Mouse (Mus musculus) urinary bladder, postnatal 10 days (tissue): ENCODE measurements around the gene Nfkbie.

Experiments
- DNase-seq: peaks from one replicate; pipeline ENCODE4 v3.0.0; 2022; ENCODE audit warnings: low spot score

The Nfkbie gene

DNA sequence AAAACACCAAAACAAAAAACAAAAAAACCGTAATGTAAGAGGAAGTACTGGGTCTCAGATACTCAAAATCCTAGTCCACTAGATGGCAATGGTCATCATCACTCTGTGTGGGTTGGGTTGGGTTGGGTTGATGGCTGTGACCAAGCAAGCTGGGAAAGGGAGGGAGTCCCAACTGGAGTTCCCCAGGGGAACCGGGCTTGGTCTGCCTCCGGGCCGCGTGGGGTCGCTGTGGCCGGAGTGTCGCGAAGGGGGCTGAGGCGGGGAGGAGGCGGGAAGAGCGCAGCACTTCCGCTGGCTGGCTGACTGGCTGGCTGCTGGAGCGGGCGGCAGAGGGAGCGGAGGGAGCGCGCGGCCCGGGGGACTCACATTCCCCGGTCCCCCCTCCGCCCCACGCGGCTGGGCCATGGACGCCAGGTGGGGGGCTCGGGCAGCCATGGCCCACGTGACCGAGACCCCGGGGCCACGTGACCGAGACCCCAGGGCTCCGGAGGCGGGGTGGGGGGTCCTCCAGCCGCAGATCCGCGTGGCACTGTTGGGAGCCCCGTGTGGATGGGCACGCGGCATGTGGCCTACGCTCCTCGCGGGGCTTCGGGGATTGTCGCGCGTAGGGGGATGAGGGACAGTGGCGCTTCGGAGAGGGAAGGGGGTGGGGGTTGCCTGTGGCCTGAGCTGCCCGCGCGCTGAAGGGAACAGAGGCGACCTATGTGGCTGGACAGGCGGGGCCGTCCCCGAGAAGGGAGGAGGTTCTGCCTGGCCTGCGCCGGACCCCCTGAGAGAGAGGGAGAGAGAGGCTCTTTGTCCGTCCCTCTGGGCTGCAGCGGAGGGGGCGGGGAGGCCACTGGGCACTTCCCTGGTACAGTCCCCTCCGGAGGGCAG, 8.4 kb downstream of the Nfkbie start, which contains the start of gene Slc35b2:
TSS of gene Slc35b2 (plus strand) at position 220 of the 876 bp plus-strand sequence.
- peak; percentile 84 for DNase-seq

DNA sequence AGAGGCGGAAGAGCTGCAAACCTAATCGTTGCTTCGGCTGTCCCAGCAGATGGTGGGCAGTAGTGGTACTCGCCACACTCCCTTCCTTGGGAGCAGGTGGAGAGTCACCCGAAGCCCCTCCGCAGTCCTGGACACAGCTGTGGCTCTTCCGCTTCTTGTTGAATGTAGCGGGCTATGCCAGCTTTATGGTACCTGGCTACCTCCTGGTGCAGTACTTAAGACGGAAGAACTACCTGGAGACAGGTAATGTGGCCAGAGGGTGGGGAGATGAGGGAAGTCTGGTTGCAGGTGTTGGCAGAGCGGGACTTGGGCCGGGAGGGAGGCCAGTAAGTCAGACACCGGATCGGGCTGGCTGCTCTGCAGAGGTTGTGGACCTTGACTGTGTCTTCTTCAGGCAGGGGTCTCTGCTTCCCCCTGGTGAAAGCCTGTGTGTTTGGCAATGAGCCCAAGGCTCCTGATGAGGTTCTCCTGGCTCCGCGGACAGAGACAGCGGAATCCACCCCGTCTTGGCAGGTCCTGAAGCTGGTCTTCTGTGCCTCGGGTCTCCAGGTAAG, 9.1 kb downstream of the Nfkbie start:
- no peak for DNase-seq

DNA sequence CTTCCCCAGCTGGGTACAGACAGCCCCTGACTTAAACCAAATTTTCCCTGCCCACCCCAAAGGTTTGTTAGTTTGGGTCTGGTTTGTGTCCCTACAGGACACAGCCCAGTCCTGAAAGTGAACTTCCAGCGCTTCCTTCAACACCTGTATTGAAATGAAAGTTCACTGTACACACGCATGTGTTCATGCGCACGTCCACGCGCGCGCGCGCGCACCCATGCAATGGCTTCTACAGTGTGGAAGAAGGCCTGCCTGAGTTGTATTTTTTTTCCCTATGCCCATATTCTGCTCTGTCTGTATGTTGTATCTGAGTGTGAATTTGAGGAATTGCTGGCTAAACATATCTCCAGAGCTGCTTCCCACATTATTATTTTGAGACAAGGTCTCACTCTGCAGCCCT, 9.6 kb downstream of the Nfkbie start:
- no peak for DNase-seq

DNA sequence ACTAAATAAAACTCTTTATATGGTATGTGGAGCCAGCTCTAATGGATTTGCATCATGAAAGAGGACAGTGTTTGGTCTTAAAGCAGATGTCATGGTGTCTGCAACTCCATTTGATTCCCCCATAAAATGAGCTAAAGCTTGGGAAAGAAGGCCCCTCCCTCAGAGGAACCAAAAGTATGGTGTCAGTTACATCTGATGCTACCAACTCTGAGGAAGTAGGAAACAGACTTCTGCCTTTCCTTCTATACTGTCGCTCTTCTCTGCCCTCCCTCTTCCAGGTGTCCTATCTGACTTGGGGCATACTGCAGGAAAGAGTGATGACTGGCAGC, 10.5 kb downstream of the Nfkbie start:
- no peak for DNase-seq

DNA sequence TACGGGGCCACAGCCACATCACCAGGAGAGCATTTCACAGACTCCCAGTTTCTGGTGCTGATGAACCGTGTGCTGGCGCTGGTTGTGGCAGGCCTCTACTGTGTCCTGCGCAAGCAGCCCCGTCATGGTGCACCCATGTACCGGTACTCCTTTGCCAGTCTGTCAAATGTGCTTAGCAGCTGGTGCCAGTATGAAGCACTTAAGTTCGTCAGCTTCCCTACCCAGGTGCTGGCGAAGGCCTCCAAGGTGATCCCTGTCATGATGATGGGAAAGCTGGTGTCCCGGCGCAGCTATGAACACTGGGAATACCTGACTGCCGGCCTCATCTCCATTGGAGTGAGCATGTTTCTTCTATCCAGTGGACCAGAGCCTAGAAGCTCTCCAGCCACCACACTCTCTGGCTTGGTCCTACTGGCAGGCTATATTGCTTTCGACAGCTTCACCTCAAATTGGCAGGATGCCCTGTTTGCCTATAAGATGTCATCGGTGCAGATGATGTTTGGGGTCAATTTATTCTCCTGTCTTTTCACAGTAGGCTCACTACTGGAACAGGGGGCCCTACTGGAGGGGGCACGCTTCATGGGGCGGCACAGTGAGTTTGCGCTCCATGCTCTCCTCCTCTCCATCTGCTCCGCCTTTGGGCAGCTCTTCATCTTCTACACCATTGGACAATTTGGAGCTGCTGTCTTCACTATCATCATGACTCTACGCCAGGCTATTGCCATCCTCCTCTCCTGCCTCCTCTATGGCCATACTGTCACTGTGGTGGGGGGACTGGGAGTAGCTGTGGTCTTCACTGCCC, 11.1 kb downstream of the Nfkbie start:
- no peak for DNase-seq

DNA sequence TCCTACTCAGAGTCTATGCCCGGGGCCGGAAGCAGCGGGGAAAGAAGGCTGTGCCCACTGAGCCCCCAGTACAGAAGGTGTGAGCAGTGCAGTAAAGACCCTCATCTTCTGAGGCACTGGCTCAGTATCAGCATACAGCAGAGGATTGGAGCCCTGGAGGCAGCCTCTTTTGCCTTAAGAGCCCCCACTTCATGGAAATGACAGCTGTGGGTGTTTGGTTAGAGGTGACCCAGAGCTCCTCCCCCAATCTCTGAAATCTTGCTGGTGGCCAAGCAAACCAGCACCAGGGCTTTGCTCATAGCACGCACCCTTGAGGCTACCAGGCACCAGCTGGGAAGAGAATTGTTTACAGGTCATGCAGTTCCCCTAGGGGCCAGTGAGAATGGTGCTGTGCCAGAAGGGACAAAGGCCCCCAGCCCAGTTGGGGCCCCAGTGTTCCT, 11.7 kb downstream of the Nfkbie start:
- DNase-seq = no peak

DNA sequence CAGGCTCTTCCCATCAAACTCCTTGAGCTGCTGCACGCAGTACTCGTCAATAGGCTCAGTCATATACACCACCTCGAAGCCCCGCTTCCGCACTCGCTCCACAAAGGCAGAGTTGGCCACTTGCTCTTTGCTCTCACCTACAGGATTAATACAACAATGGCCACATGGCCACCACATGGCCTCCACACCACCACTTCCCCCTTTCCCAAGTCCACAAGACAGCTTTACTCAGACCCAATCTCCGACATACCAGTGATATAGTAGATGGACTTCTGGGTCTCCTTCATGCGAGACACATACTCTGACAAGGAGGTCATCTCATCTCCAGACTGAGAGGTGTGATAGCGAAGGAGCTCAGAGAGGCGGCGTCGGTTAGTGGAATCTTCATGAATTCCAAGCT, 13.5 kb downstream of the Nfkbie start:
- DNase-seq = no peak

DNA sequence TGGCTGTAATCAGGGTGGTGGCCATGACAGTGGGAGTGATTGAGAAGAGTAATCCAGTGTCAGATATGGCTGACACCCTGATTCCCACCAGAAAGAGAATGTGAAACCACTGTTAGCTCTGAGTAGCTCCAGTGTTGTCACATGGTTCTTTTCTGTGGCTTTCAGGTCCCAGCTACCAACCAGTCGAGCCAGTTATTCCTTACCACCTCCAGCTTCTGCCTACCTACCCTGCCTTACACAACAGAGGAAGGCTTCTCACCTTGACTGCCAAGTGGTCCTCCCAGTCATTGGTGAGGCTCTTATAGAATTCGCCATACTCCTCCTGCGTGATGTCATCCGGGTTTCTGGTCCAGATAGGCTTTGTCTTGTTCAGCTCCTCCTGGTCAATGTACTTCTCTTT, 14.5 kb downstream of the Nfkbie start:
- no peak for DNase-seq

DNA sequence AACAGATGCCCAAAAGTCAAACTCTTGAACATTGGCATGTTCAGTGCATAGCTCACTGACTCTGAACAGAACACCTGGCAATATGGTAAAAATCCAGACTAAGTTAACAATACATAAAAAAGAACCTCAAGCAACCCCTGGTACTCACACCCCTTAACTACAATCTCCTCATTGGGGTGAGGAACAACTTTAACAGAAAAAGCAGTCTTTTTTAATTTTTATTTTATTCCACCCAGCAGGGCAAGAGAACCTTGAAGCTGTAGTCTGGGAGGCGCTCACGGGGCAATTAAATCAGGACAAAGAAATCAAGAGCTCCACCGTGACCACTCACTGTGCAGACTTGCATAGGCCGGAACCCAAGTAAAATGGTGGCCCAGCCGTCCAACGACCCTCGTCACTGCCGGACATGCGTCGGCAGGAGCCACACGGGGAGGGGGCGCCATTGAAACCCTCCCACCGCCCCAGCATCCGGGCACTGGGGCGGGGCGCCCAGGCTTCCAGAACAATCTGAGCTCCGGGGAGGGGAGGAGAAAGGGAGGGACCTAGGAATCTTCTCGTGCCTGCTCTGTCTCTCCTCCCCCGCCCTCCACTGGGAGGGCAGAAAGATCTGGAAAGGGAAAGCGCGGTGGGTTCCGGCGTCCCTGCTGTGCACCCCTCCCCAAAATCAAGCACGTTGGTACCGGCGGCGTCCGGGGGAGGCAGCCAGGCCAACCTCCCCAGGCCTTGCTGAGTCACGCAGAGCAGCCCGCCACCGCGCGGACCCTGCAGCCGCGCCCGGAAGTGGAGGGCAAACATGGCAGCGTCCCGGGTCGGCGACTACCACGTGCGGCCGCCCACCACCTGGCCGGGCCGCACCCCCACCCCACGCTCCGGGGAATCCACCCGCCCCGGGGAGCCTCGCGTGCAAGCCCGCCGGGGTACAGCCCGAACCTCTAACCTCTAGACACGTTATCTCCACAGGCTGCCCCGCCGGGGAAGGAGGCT, 16.9 kb downstream of the Nfkbie start:
- DNase-seq = no peak

DNA sequence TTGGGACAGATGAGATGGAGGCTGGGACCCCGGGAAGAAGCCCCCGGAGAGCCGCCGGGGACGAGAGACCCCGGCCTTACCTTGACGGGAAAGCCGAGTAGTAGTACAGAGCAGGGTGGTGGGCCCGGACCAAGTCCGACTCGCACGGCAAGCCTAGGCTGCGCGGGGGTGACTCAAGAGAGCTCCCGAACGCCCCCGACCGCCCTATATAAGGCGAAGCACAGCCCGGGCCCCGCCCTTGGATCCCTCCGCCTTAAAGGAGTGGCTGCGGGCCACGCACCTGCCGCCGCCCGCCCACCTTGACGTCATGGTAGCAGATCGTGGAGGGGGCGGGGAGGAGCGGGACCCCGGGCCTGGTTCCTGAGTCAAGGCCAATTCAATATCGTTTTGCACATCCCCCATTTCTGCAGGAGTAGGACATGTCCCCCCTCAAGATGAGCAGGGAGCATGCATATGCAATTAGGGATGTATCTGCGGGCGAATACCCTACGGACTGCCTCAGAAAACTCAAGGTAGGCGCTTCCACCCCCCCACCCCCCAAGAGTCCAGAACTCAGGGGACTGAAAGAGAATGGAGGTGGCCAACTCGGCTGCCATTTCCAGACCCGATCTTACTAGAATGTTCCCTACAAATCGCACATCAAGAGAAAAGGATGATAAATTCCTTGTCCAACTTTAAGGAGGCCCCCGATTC, 17.7 kb downstream of the Nfkbie start, which contains the start of gene Hsp90ab1:
TSS of gene Hsp90ab1 (minus strand) at position 185 of the 693 bp plus-strand sequence.
- peak; percentile 98 for DNase-seq

DNA sequence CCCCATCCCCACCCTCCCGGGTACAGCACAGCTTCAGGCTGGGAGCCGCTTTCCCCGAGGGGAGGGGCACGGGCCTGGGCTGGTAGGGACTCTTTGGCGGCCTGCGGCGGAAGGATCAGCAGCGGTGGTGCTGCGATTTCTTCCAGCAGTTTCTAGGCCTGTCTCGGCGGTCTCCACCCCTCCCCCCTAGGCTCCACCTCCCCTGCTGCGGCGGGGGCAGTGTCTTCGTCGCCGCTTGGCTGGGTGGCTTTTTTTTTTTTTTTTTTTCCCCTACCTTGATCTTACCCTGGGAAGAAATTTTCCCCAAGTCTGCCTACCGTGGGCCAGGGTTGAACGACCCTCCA, 18.2 kb downstream of the Nfkbie start:
- peak; percentile 95 for DNase-seq

DNA sequence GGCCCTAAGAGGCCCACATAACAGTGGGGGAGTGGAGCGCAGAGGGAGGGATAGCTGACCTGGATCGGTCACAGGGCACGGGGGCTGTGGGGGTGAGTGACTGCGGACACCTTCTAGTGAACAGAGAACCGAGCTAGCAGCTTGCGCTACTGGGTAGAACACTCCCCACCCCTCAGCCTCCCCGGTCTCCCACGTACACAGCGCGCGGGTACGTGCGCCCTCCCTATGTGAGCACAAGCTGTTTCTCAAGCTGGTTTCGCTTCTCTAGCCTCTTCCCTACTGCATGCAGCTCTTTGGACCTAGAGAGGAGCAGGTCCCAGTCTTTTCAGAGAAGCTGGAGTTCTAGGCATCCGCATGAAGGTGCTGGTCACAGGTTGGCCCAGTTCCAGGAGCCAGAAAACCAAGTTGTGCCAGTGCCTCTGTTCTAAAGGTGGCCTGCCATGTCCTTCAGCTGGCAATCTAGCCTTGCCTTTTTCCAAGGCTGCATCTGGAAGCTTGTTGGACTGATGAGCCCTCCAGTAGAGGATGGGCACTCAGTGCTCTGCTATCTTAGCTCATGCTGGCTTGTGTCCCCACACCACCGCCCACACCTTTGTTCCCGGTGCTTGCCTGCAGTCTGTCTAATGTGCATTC, 18.7 kb downstream of the Nfkbie start:
- DNase-seq = no peak

DNA sequence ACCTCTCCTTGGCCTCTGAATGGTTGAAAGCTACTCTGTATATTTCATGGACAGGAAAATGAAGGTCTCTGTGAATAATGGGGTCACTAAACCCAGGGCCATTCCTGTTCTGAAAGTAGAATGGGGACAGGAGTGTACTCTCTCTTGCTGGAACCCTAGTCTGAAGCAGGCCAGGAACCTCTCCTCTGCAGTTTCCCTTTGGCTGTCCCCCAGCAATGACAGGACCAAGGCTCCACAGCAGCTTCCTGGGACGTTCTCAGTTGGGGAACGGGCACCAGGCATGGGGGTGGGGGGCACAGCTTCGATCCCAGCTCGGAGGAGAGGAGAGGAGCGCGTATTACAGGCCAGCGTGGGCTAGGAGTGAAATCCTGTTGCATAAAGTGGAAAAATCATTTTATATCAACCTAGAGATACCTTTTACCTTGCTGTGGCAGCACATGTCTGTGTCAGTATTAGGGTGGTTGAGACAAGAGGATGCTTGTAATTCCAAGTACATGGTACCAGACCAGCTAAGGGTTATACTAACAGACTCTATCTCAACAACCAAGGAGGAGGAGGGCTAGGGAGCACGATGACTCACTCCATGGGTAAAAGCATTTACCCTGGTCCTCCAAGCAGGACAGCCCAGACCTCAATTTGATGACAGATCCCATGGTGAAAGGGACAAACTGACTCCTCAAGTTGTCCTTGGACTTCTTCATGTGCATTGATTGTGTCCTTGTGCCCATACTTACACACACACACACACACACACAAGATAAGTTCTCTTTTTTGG, 19.8 kb downstream of the Nfkbie start:
- DNase-seq = no peak

DNA sequence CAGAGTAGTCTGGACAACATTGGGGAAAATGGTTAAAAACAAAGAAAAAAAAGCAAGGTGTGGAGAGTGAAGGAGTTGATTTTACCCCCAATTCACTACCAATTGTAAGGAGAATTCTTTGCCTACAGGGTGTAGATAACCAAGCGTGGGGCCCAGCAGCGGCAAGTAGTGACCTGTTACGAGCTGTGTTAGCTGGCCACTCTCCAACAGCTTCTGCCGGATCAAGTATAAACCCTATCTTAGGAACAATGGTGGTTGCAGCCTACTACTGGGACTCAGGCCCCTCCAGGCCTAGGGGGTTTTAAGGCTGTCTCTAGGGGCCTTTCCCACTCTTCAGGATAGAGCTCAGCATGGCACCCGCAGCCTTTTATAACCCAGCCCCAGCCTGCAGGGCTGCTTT, 22.7 kb downstream of the Nfkbie start:
- DNase-seq = no peak

DNA sequence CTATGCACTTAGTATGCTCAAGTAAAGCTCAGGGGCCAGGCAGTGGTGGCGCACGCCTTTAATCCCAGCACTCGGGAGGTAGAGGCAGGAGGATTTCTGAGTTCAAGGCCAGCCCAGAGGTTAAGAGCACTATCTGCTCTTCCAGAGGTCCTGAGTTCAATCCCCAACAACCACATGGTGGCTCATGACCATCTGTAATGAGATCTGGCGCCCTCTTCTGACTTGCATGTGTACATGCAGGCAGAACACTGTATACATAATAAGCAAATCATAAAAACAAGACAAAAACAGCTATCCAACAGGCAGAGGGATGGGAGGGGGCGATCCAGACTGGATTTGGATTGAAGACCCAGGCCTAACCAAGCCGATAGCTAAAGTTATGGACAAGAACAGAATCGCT, 23.3 kb downstream of the Nfkbie start:
- DNase-seq = no peak

DNA sequence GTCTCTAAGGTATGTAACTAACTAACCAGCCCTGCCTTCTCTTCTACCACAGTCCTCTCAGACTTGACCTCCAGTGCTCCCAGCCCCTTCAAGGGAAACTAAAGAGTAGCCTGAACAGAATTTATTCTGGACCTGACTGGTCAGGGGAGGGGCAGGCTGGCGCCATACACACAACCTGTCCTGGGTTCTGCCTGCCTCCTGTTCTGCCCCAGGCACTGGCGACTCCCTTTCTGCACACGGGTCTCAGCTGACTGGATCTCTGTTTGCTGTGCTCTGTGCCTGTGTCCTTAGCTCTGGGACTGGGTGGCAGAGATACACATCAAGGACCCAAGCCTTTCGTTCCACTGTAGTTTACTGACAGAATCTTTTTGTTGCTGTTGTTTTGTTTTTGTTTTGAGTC, 24.1 kb downstream of the Nfkbie start:
- no peak for DNase-seq

DNA sequence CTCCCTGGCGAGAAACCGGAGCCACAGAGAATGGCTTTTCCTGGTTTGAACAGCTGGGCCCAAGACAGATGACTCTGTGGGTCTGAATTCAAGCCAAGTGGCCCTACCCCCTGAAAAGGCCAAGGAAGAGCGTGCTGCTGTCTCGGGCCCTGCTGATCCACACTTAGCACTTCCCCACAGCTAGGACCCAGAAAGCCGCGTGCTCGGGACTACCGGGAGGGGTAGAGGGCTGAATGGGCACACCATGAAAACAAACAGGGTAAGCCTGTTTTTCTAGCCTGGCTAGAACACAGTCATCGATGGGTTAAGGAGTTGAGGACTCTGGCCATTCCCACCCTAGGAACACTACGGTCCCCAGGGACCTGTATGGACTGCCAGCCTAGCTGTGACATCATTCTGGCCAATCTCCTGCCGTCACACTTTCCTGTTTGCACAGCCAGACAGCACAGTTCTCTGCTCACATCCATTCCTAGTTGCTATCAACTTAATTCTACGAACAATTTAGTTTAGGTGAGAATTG, 25.5 kb downstream of the Nfkbie start:
- no peak for DNase-seq

DNA sequence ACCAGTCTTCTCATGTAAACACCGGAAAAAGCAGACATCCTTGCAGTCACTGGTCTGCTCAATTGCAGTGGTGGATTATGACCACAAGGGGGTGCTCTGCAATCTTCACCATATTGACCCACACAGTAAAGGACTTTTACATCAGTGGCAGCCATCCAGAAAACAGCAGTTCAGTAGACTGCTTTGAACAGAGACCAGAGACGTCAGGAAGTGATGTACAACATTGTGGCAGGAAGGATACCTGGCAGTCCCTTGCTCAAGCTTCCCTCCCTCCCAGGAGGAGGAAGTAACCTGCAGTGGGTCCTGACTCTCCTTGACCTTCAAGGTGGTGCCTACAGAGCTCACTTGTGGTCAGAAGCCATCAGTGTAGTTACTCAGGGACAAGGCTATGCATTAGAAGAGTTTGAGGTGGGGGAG, 26.1 kb downstream of the Nfkbie start:
- no peak for DNase-seq

DNA sequence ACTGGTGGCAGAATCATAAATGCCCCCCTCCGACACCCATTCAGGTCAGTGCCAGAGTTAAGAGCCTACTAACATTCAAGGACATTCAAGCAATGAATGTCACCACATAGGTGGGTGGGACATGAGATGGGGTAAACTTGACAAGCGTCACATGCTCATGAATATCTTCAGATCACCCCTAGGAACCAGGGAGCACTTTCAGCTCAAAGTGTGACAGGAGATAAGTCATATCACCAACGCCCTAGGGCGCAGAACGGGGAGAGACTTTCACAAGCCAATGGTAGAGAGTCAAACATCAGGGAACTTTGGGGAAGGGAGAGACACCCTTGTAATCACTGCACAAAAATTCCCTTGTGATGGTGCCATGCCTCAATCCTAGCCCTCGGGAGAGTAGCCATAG, 26.7 kb downstream of the Nfkbie start:
- no peak for DNase-seq
